Mouse (Mus musculus) hindbrain, embryonic 12.5 days (tissue): ENCODE measurements around the gene Morn5. TPM values are rescaled to one million over a fixed set of nuclear protein-coding genes. Genes with fewer than 3 reads are reported as not detected.

Source experiments
- ATAC-seq: fragments of 200-750 bp; cut with Nextera tagmentation; 2 replicates; pipeline ENCODE4 v1.8.0; 2017; ENCODE audit warnings: moderate TSS enrichment; ENCODE audit not compliant: low FRiP score
- H3K27ac ChIP-seq: fragments of 300-500 bp; sonication (generic); 2 replicates; pipeline ENCODE4 v1.5.1; 2016; ENCODE audit warnings: mild to moderate bottlenecking
- H3K27me3 ChIP-seq: fragments of 300-500 bp; sonication (generic); 2 replicates; pipeline ENCODE4 v1.6.1; 2016; ENCODE audit warnings: mild to moderate bottlenecking
- H3K36me3 ChIP-seq: fragments of 300-500 bp; sonication (generic); 2 replicates; pipeline ENCODE4 v1.6.1; 2016; ENCODE audit warnings: mild to moderate bottlenecking
- H3K4me1 ChIP-seq: fragments of 300-500 bp; sonication (generic); 2 replicates; pipeline ENCODE4 v1.6.1; 2016
- H3K4me2 ChIP-seq: fragments of 300-500 bp; sonication (generic); replicated peaks from 2 replicates; pipeline ENCODE4 v1.6.1; 2016; ENCODE audit warnings: mild to moderate bottlenecking
- H3K4me3 ChIP-seq: fragments of 300-500 bp; sonication (generic); 2 replicates; pipeline ENCODE4 v1.5.1; 2016; ENCODE audit warnings: mild to moderate bottlenecking
- H3K9ac ChIP-seq: fragments of 300-500 bp; sonication (generic); 2 replicates; pipeline ENCODE4 v1.6.1; 2016; ENCODE audit warnings: mild to moderate bottlenecking, moderate library complexity
- H3K9me3 ChIP-seq: fragments of 300-500 bp; sonication (generic); replicated peaks from 2 replicates; pipeline ENCODE4 v1.6.1; 2016; ENCODE audit warnings: mild to moderate bottlenecking
- WGBS: fragments of 180-500 bp; shearing (Covaris S2); methylation state at CpG from one replicate; pipeline ENCODE4 v1.1.7; 2016; 5-methylcytosine and 5-hydroxymethylcytosine counted together
- polyA plus RNA-seq: library from polyadenylated mRNA; unstranded; fragments of >200 nt; fragmentation: Nextera tagmentation; extraction: Ambion mirVana; gene quantifications from 2 replicates; pipeline ENCODE4 v1.2.1, GENCODE M21; 2016

The Morn5 gene
- polyA plus RNA-seq, 1 experiment from 2014 or later, result 3.2 TPM

DNA sequence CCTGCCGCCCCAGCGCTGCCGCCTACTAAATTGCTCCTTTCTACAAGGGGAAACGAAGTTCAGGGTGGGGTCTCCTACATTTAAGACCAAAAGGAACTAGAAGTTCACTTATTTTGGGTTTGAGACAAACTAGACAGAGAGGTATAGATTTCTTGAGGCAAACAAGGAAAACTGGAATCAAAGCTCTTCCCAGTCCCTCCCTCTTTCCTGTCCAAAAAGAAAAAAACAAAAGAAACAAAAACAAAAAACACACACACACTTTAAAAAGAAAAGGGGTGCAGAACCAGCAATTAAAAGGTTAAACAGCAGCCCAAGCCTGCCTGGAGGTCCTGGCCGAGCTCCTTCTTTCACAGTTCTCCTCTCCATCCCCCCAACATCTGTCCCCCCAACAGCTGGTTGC is 48.8 kb downstream of the Morn5 start:
- H3K4me3 ChIP-seq, result no peak overlapping the region
- H3K27me3 ChIP-seq, result peaks cover 100% of the 10 kb centered on the region
- 3% methylated on average over 5 of the region's 5 CpGs for WGBS
- no peak overlapping the region for H3K27ac ChIP-seq
- H3K4me2 ChIP-seq, result no peak overlapping the region
- H3K4me1 ChIP-seq, result peaks cover 9% of the 10 kb centered on the region
- no peaks in the 10 kb centered on the region for H3K9me3 ChIP-seq
- H3K9ac ChIP-seq, result no peak overlapping the region
- no peak for ATAC-seq
- H3K36me3 ChIP-seq, result no peaks in the 10 kb centered on the region

DNA sequence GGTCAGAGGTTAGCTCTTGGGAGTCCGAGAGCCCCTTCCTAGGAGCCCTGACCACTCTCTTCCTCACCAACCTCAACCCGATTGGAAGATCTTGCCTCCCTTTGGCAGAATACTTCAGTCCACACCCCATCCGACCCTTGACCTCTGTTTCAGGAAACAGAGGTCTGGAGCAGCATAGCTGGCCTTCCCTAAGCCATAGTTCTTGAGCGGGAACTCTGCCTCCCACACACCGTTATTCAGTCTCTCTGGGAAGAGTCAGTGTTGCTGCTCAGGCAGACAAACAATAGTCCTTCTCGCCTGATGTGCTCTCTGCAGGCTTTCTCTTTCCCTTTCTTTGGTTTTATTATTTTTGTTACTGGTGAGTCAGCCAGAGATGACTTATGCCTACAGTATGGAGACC is 50.5 kb downstream of the Morn5 start:
- Histone ChIP-seq H3K36me3 (no peaks in the 10 kb centered on the region), H3K4me3 (no peak overlapping the region), H3K4me1 (peaks cover 26% of the 10 kb centered on the region), H3K9me3 (no peaks in the 10 kb centered on the region), H3K27me3 (peaks cover 99% of the 10 kb centered on the region), H3K27ac (no peak overlapping the region), H3K9ac (no peak overlapping the region), H3K4me2 (no peak overlapping the region)
- WGBS, result 5% methylated on average over 6 of the region's 6 CpGs
- no peak for ATAC-seq

DNA sequence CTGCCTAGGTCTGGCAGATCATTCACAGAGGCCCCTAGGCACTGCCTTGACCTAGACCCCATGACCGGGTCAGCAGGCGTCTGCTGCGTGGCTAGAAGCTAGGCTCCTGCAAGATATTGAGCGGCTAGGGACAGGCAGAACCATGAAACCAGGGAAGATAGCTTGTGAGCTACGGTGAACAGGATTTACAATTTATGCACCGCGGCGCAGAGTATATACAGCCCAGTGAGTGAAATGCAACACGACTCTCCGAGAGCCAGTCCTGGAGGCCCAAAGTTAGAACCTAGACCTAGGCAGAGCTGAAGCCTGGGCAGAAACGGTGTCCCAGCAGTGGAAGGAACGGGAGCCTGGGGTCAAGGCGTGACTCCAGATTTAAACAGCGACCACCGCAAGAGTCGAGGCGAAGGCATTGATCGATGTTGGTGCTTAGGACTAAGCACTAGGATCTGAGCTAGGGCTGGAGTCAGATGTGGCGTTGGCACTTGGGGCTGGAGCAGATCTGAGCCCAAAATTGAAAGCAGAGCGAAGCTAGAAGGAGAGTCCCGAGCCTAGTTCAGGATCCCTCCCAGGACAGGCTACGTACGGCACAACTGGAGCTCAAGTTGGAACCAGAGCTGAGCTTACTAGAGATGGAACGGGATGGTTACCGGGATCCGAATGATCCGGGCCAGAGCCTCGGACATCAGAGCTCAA is 52.8 kb downstream of the Morn5 start:
- WGBS, result 3% methylated on average over 28 of the region's 28 CpGs
- peaks cover 99% of the 10 kb centered on the region for H3K27me3 ChIP-seq
- peak overlapping the region; percentile 35 for H3K4me2 ChIP-seq
- H3K27ac ChIP-seq, result no peak overlapping the region
- no peaks in the 10 kb centered on the region for H3K36me3 ChIP-seq
- peaks cover 33% of the 10 kb centered on the region for H3K4me1 ChIP-seq
- peak overlapping the region; percentile 19; the same call in 1 of the 2 replicates for H3K4me3 ChIP-seq
- H3K9me3 ChIP-seq, result no peaks in the 10 kb centered on the region
- no peak overlapping the region for H3K9ac ChIP-seq
- no peak for ATAC-seq

DNA sequence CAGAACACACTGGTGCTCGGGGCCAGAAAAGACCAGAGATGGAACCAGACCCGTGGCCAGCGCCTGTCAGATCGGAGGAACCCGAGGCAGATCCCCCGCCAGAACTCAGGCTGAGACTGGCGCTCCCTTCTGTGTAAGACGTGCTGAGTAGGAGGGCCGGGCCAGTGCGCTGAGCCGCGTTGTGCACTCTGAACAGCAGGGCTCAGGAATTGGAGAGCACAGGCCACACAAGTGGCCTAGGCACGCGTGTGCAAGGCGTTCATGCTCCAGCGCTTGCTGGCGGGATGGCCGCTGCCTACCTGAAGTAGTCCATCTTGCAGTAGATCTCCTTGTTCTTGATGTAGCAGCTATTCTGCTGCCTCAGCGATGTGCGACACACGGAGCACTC is 53.3 kb downstream of the Morn5 start:
- H3K27me3 ChIP-seq, result peaks cover 99% of the 10 kb centered on the region
- peak overlapping the region; percentile 19 for H3K4me3 ChIP-seq
- no peaks in the 10 kb centered on the region for H3K36me3 ChIP-seq
- H3K4me2 ChIP-seq, result peak overlapping the region; percentile 35
- H3K4me1 ChIP-seq, result peaks cover 33% of the 10 kb centered on the region
- no peak; the same call in 1 of the 2 replicates for ATAC-seq
- WGBS, result 1% methylated on average over 21 of the region's 21 CpGs
- no peak overlapping the region for H3K27ac ChIP-seq
- H3K9me3 ChIP-seq, result no peaks in the 10 kb centered on the region
- H3K9ac ChIP-seq, result no peak overlapping the region

DNA sequence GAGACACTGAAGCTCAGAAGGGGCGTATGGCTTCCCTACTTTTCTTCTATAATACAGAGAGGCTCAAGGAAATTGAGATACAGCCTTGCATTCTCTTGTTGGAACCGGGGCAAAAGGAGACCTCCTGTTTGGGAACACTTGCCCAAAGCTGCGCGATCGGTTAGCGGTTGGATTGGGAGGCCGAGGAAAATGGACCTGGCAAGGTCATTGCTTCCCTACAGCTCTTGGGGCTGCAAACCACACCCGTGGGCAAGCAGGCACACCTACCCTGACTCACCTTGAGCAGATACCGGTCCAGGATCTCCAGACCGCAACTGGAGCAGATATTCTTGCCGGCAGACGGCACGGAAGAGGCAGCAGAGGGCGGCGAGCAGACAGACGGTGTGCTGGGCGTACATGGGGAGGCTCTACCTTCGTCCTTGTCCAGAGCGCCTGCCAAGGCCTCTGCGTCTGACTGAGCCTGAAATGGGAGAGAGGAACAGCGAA is 53.9 kb downstream of the Morn5 start:
- no peaks in the 10 kb centered on the region for H3K9me3 ChIP-seq
- H3K27ac ChIP-seq, result no peak overlapping the region
- H3K9ac ChIP-seq, result no peak overlapping the region
- peak overlapping the region; percentile 35 for H3K4me2 ChIP-seq
- ATAC-seq, result no peak
- H3K27me3 ChIP-seq, result peaks cover 99% of the 10 kb centered on the region
- 2% methylated on average over 21 of the region's 21 CpGs for WGBS
- peak overlapping the region; percentile 19 for H3K4me3 ChIP-seq
- H3K36me3 ChIP-seq, result no peaks in the 10 kb centered on the region
- peaks cover 33% of the 10 kb centered on the region for H3K4me1 ChIP-seq

DNA sequence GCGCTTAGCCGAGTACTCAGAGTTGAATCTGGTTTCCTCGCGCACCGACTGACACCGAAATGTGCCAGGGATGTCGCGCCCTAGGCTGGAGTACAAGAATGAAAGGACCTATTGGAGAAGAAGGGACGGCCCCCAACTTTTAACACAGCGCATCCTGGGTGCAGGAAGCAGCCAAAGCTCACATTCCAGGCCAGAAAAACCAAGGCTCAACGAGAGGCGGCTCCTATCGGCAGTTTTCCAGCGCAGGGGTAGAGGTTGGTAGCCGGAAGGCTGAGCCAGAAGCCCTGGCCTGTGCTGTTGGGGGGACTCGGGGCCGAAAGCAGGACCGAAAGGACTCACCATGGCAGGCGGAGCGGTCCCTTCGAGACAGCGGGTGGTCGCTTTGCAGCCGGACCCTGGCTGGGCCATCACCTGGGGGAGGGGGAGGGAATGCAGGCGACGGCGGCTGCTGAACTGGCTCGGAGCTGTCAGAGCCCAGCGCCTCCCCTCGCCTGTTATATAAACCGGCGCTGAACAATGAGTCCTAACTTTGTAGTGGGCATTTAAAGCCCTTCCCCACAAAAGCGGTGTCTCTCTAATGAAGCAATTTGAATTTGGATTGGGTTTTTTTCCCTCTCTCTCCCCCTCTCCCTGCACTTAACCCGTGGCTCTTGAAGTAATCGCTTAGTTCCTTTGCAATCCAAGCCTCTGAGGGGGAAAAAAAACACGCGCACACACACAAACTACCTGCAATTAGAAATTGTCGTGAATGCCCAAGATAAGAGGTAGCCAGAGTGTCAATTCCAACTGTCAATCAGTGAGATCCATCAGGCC is 54.5 kb downstream of the Morn5 start:
- Histone ChIP-seq H3K4me2 (peak overlapping the region; percentile 35), H3K9me3 (no peaks in the 10 kb centered on the region), H3K4me3 (peak overlapping the region; percentile 19), H3K27ac (no peak overlapping the region), H3K4me1 (peaks cover 33% of the 10 kb centered on the region), H3K9ac (no peak overlapping the region), H3K27me3 (peaks cover 99% of the 10 kb centered on the region), H3K36me3 (no peaks in the 10 kb centered on the region)
- no peak for ATAC-seq
- under 1% methylated on average over 38 of the region's 38 CpGs for WGBS

DNA sequence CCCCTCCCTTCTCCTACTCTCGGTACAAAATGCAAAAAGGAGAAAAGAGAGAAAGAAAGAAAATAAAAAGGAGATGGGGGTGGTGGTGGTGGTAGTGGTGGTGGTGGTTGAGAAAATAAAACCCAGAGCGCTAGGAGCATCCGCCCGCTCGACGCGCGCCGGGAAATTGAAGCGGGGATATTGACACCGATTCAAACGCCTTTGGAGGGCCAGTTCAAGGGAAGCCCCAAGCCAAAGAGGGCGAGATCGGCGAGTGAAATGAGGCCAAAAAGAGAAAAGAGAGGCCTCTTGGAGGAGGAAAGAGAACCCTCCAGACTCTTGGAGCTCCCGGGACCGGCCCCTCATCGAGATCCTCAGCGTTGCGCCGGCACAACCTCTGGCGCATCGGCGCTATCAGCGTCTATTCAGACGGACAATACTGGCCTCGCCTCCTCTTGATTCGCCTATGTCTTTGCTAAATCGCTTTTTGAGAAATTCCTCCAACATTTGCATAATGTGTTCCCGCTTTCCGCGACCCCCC is 55.2 kb downstream of the Morn5 start:
- peak overlapping the region; percentile 61; the same call in 1 of the 2 replicates for H3K9ac ChIP-seq
- H3K27me3 ChIP-seq, result peaks cover 99% of the 10 kb centered on the region
- H3K4me2 ChIP-seq, result peak overlapping the region; percentile 59
- no peak for ATAC-seq
- WGBS, result under 1% methylated on average over 32 of the region's 32 CpGs
- H3K4me3 ChIP-seq, result peak overlapping the region; percentile 36
- no peak overlapping the region for H3K27ac ChIP-seq
- H3K4me1 ChIP-seq, result peaks cover 33% of the 10 kb centered on the region
- H3K9me3 ChIP-seq, result no peaks in the 10 kb centered on the region
- no peaks in the 10 kb centered on the region for H3K36me3 ChIP-seq

DNA sequence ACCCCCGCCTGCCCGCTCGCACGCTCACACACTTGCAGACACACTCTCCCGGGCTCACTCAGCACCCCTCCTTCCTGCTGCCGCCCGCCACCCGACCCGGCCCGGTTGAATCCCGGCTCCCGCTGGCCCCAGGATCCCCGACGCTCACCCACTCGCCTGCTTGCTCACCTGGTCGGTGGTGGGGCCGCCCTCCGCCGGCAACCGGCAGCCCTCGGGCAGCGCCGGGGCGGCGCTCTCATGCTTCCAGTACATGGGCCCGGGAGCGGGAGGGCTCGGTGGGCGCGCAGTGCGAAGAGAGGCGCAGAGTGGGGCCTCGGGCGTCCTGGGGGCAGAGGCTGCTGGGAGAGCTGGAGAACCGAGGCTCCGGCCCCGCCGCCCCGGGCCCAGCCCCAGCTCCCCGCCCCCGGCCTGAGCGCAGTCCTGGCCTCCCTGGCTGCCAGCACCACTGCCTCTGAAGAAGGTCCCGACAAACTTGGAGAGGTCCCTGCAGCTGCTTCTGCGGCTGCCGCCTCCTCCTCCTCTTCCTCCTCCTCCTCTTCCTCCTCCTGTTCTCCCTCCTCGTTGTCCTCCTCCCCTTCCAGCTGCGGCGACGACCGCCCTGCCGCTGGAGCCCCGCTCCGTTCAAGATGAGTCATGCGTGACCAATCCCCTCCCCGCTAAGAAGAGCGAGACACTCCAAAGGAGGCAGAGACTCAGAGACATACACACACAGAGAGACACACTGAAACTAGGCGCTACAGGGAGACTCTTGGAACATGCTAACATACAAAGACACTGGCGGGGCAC is 55.9 kb downstream of the Morn5 start, which contains the start of gene Lhx6:
Lhx6 (minus strand) TSS at position 453 of the 786 bp plus-strand sequence.
- ATAC-seq, result peak; percentile 39; the same call in 1 of the 2 replicates
- peak within 1 kb of the TSS; percentile 61 for H3K9ac ChIP-seq
- H3K9me3 ChIP-seq, result no peaks in the 10 kb centered on the region
- WGBS, result under 1% methylated on average over 46 of the region's 58 CpGs
- no peak within 1 kb of the TSS for H3K27ac ChIP-seq
- peak within 1 kb of the TSS; percentile 36 for H3K4me3 ChIP-seq
- peak within 1 kb of the TSS; percentile 59 for H3K4me2 ChIP-seq
- peaks cover 33% of the 10 kb centered on the region for H3K4me1 ChIP-seq
- H3K27me3 ChIP-seq, result peaks cover 98% of the 10 kb centered on the region
- H3K36me3 ChIP-seq, result no peaks in the 10 kb centered on the region

DNA sequence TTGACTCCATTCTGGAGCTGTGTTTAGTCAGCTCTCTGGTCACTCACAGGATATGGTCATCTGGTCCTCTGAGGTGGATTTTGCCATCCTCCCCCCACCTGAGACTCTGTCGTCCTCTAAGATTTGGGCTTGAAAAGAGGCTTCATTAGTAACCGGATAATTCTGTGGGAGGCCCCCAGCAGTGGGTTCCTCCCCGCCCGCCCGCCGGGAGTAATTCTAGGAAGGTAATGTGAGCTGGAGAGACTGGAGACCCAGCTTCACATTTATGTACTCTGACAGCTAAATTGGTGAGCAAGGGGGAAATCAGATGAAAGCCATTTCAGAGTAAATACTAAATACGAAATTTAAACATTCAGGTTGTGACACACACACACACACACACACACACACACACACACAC is 59.4 kb downstream of the Morn5 start:
- H3K9ac ChIP-seq, result no peak overlapping the region
- no peaks in the 10 kb centered on the region for H3K9me3 ChIP-seq
- H3K4me1 ChIP-seq, result peaks cover 18% of the 10 kb centered on the region
- no peak overlapping the region for H3K27ac ChIP-seq
- no peak for ATAC-seq
- 8% methylated on average over 7 of the region's 7 CpGs for WGBS
- H3K4me2 ChIP-seq, result no peak overlapping the region
- peaks cover 75% of the 10 kb centered on the region for H3K27me3 ChIP-seq
- H3K4me3 ChIP-seq, result no peak overlapping the region
- no peaks in the 10 kb centered on the region for H3K36me3 ChIP-seq

DNA sequence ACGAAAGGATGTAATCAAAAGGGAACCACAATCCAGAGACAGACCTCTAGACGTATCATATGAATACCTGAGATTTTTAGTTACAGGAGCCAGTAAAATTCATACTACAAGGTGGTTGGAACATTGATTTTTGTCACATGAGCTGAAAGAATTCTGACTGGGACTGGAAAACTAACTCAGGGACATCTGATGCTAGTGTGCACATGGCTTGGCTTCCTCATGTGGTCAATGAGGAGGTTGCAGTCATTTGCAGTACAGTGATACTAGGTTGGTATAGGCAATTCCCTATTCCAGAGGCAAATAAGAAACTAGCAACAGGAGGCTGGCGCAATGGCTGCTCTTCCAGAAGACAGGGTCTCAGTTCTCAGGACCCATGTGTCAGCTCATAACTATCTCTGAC is 63.4 kb downstream of the Morn5 start:
- Histone ChIP-seq H3K36me3 (peaks cover 19% of the 10 kb centered on the region), H3K9me3 (no peaks in the 10 kb centered on the region), H3K27ac (no peak overlapping the region), H3K4me1 (no peaks in the 10 kb centered on the region), H3K4me3 (no peak overlapping the region), H3K4me2 (no peak overlapping the region), H3K27me3 (peaks cover 35% of the 10 kb centered on the region), H3K9ac (no peak overlapping the region)
- WGBS, result 80% methylated on average over 3 of the region's 3 CpGs
- no peak for ATAC-seq

DNA sequence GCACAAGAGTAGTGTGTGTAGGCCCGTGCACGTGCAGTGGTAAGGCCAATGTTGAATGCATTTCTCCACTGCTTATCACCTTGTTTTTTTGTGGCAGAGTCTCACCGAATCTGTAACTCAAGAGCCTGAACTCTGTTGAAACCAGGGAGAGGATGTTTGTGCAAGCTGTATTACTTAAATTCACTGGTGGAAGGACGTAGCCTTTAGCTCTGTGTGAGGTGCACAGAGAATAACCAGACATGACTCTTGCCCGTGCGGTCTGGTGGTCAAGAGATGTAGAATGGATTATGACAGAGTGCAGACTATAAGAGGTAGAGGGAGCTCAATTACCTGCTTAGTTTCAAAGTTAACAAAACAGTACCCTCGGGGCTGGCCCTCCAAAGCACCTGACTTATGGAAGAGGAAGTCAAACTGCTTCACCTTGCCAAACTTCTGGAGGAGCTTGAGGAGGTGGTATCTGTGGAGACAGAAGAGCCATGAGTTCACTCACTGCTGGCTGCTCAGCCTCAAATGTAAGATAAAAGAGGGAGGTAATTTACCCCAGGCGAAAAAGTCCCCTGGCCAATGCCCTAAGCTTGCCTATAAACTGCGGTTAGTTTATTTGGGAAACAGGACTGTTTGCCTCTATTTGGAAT is 77.7 kb downstream of the Morn5 start:
- no peak overlapping the region for H3K27ac ChIP-seq
- no peaks in the 10 kb centered on the region for H3K27me3 ChIP-seq
- no peaks in the 10 kb centered on the region for H3K9me3 ChIP-seq
- no peak overlapping the region for H3K4me3 ChIP-seq
- no peaks in the 10 kb centered on the region for H3K4me1 ChIP-seq
- H3K9ac ChIP-seq, result no peak overlapping the region
- no peak overlapping the region for H3K4me2 ChIP-seq
- 95% methylated on average over 9 of the region's 9 CpGs for WGBS
- no peak for ATAC-seq
- peaks cover 67% of the 10 kb centered on the region for H3K36me3 ChIP-seq
